Mouse (Mus musculus) left cerebral cortex, postnatal 14 days (tissue): ENCODE results near the gene Slc12a7. TPM values are rescaled to one million over a fixed set of nuclear protein-coding genes. Genes with fewer than 3 reads are reported as not detected.
"Not testable (repeated sequence)": the region's sequence is repeated elsewhere in the genome, so short reads cannot be mapped to it uniquely, and the experiment has no call there.

Experiments used
- DNase-seq, 2 experiments: peaks; one replicate each; pipeline ENCODE4 v3.0.0; 2021 to 2022; ENCODE audit warnings: low spot score in 2 of 2, mixed read lengths in 1 of 2
- intact Hi-C: fragments of 180-260 bp; cut with DNase I; formaldehyde crosslinking; loops from one replicate; pipeline ENCODE4 v1.15.1; 2025
- long read RNA-seq, 2 experiments: library from polyadenylated mRNA; stranded (forward); transcript quantifications; one replicate each; pipeline ENCODE4 v2.0.0; 2021
- total RNA-seq, 2 experiments: library from RNA; stranded (reverse); gene quantifications; 2 replicates each; pipeline ENCODE4 v1.2.3; 2021

Slc12a7 gene
- 1 to 10 TPM; 4.9 to 5.4 TPM for total RNA-seq
- long read RNA-seq, experiment 1, full-length matches to known transcripts, result 1 of 4 reads
- long read RNA-seq, experiment 1, partial matches to known transcripts, result 1 of 4 reads
- long read RNA-seq, experiment 1, other reads (novel, unspliced or antisense), result 2 of 4 reads
- long read RNA-seq, experiment 2, full-length matches to known transcripts, result 1 of 5 reads
- long read RNA-seq, experiment 2, partial matches to known transcripts, result 0 of 5 reads
- long read RNA-seq, experiment 2, other reads (novel, unspliced or antisense), result 4 of 5 reads

DNA sequence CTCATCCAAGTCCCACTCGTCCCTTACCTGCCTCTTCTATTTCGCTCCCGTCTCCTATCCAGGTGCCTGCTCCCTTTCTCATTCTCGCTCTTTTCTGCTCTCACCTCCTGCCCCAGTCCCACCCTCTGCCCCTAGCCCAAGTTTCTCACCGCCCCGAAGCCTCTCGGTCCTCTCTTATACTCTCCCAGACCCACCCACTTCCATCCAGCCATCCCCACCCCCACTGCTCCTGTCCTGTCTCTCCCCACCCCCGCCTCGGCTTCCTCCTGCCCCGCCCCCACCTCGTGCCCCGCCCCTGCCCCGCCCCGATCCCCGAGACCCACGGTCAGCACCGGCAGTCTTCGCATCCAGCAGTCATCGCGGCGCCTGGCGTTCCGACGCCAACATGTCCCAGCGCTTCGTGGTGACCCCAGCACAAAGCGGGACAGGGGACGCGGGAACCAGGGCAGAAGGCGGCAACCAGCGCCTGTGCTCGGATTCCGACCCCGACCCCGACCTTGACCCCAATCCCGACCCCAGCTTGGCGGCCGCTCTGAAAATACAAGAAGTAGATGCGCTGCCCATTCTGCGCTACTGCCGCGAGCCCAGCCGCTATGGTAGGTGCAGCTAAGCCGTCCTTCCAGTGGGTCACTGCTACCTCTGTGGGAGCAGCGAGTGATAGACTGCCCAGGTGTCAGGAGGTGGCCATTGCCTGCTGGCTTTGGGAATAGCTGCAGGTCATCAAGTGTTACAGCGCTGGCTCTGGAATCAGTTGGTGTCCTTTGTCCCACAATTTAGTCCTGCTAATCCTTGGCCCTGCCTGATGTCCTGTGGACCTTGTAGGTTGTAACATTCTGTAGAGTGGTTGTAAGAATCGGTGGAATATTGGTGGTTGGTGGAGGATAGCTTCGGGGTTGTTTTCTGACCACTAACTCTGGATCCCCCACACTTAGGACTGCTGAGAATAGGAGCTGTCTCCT lies at the start of gene Slc12a7:
Slc12a7 (plus strand) TSS at position 353 of the 959 bp plus-strand sequence.
- DNase-seq, result no peak
- intact Hi-C loops, result no loop called here

DNA sequence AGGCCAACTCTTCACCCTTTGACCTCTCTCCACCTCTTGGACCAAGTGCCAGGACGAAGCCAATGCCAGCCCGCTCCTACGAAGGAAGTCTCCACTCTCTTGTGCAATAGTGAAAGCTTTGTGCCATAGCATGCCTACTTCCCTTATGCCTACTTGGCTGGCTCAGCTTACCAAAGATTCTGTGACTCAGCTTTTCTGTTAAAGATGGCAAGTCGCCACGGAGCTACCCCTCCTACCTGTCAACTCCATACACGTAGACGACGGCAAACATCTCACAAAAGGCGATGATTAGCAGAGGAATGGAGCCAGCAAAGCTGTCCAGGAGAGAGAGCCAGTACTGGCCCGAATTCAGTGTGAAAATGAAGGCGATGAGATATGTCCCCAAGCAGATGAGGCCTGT lies 49.2 kb upstream of the Slc12a7 start:
- DNase-seq, result peak; percentile 15 to 41
- intact Hi-C loops, result no loop called here

DNA sequence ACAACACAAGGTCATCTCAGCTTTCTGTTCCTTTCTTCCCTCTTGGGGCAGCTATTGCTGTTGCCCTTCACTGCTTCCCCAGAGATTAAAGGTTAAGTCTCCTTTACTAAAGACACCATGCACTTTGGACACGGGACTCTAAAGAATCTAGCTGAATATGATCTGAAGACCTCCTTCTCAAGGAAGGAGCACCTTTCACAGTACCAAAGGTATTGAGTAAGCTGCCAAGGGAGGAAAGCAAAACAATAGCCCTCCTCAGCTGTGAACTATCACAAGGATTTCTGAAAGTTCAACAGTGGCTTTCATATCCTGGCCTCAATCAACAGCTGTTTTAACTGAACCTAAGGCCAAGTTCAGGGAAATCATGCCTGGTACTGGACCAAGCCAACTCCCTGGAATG lies 48.5 kb upstream of the Slc12a7 start:
- intact Hi-C loops, result no loop called here
- no peak for DNase-seq

DNA sequence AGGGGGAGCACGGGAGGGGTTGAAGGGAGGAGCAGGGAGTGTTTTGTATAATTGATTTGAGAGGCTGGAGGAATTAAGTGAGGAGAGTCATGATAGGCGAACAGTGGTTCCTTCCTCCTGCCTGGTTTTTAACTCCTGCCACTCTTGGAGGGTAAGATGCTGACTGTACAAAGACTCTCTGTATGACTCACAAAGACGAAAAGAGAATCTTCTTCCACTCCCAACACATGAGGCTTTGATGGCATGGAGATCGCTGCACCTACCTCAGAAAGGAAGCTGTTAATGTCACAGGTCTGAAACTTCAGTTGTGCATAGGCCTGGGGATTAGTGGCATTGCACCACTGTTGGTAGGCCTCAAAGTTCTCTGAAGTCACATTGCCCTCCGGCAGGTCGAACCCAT lies 47.4 kb upstream of the Slc12a7 start:
- no peak for DNase-seq
- intact Hi-C loops, result no loop called here

DNA sequence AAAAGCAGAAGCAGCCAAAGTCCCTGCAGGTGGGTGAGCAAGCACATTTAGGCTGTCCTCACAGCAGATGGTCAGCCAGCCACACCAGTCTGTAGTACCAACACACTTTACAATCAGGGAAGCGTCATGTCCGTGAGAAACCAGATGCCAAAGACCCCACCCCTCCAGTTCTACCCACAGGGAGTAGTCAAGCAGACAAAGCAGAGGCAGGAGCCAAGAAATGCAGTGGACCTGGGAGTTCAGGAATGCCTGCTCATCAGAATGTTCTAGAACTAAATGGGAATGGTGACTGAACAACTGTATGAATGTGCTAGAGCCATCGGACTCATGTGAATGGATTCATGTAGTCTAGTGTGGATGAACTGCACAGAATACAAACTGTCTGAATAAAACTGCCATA lies 45.3 kb upstream of the Slc12a7 start:
- DNase-seq, result no peak
- intact Hi-C loops, result no loop called here

DNA sequence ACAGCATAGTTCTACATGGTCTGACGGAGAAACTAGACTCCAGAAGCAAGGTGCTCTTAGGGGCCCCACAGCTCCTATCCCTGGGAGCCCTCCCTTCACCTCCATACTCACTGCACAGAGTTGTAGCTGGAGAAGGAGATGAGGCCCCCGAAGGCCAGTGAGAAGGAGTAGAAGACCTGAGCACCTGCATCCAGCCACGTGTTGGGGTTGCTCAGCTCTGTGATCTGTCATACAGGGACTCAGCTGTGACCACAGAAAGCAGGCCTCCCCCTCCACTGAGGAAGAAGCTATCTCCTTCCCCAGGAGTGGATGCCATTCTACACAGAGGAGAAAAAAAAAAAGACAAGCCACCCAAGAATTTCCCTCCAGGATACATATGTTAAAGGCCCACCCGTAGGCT lies 44.0 kb upstream of the Slc12a7 start:
- DNase-seq, result no peak
- intact Hi-C loops, result no loop called here

DNA sequence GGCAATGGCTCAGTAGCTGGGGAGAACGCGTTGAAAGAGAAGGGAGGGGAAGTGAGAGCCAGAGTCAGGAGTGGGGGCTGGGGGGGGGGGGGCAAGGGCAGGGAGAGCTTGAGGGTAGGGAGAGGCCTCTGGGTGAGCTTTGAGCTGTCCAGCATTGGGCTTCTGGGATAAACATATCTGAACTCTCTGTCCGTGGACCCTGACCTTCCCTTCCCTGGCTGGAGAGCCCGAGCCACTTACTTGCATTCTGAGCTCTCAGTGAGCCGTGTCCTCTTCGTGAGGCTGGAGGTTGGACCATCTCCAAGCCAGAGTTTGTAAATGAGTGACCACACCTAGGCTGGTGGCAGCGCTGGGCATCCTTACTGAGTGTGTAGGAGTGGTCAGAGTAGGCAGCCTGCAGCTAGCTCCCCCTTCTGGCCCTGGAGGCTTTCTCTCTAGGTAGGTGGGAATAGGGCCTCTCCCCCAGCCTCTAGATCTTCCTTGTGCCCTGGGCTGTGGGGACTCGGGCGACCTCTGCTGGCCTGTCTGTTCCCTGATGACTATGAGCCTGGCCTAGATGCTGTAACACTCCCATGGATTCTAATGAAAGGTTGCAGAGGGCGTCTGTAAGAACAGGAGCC lies 40.5 kb upstream of the Slc12a7 start:
- intact Hi-C loops, result loop anchor here (2.0 to 10.0 kb wide), 2 partner anchors 46 to 178 kb away; no protein-coding TSS in a partner anchor
- peak; percentile 53 for DNase-seq

DNA sequence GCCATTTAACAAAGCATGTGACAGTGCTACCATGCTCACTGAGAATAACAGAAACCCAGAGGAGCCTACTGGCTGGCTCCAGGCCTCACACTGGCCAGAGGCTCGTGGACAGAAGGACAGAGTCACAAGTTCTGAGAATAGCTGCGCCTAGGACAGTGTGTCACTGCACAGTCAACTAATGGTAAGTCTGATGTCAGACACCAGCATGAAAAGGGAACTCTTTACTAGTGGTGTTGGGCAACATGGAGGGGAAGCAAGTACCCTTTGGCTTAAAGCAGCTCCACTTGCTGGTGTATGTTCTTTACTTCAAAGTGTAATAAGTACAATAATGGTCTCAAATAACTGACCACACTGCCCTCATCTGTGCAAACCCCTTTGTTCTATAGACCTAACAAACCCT lies 39.6 kb upstream of the Slc12a7 start:
- DNase-seq, result no peak
- intact Hi-C loops, result loop anchor here (2.0 to 10.0 kb wide), 2 partner anchors 47 to 179 kb away; no protein-coding TSS in a partner anchor

DNA sequence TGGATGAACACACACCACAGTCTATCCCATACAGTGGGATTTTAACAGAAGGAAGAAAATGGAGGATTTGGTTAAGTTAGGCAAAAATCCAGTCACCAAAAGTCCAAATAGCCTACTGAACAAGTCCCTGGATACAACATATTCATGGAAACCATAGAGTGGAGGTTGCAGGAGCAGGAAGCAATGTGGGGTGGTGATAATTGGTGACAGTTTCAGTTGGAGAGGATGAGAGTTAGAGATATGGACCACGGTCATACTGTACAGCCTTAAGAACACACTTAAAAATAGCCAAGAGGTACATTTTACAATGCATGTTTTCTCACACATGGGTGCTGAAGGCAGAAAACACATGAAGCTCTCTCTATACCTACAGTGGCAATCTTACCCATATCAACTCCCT lies 37.9 kb upstream of the Slc12a7 start:
- intact Hi-C loops, result loop anchor here (10.0 kb wide), 1 partner anchor 180 kb away; no protein-coding TSS in a partner anchor
- no peak for DNase-seq

DNA sequence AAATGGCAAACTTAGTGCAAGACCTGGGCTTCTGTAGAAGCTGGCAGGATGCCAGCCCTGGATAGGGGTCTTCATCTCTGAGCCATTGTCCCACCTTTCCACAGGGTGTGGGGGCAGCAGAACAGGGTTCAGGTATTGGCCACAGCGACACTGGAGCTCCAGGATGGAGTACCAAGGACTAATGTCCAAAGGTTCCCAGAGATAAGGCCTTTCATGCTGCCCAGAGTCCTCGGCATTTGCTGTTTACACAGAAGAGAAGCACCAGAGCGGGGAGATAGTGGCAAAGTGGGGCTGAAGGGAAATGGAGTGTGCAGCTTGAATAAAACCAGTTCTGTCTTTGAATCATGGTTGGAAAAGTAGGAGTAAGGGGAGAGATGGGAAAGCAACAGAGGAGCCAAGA lies 36.4 kb upstream of the Slc12a7 start:
- DNase-seq, result no peak
- intact Hi-C loops, result loop anchor here (10.0 kb wide), 1 partner anchor 182 kb away; no protein-coding TSS in a partner anchor

DNA sequence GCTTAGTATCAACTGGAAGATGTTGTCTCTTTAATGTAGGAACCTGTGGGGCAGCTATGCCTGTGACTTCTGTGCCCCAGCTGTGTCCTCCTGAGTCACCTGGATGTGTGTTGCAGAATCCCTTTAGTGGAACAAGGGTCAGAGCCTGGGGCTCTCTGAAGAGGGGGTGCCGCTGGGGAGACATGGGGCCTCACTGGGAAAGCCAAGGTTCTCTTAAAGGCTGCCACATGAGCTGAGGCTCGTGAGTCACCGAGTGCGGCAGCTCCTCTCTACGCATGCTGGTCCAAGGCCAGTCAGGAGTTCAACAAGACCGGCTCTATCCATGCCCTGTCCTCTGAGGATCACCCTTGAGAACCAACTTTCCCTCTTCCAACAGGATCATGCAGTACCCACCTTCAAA lies 33.2 kb upstream of the Slc12a7 start:
- no peak for DNase-seq
- intact Hi-C loops, result loop anchor here (10.0 kb wide), 1 partner anchor 185 kb away; no protein-coding TSS in a partner anchor

DNA sequence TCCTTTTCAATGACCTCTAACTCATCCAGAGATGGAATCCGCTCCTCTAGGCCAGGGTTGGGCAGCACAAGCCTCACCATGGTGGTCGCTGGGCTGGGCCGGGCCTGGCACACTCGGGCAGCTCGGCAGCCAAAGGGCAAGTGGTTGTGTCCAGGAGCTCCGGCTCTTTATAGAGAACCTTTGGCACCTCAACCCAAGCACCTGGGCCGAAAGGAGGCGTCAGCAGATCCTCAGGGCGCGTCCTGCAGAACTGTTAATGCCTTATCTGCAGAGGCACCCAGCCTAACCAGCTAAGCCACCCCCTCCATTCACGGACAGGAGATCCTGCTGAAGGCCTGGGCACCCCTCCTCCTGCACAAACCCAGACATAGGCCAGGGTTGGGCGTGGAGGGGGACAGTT lies 32.3 kb upstream of the Slc12a7 start:
- DNase-seq, result no peak
- intact Hi-C loops, result no loop called here

DNA sequence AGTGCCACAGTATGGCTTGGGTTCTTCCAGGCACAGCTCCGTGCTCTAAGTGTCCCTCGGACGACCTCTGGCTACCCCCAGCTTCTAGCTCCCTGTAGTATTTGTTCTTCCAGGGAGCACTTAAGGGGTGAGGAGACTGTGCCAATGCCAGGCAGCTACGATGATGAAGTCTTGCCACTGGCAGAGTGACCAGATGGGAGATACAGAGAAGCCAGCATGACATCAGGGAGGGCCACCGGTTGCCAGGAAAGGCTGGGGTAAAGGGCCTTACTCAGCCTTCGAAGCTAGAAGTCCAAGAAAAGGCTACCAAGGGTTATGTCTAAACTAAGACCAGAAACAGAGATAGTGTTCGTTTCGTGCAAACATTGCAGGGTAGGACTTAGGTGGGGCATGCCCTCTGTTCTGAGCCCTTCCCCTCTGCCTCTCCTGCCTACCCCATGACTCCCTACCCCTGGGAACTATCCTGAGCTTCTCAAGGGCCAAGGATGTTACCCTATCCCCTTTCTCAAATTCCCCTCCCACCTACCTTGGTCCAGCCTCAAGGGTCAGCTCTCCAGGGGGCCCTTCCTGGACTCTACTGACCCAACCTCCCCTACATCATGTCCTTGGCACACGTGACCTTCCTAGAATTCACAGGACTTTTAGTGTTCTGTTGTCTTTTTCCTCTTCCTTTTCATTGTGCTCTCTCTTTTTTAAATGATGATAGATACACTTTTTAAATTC lies 31.6 kb upstream of the Slc12a7 start:
- DNase-seq, result no peak
- intact Hi-C loops, result no loop called here

DNA sequence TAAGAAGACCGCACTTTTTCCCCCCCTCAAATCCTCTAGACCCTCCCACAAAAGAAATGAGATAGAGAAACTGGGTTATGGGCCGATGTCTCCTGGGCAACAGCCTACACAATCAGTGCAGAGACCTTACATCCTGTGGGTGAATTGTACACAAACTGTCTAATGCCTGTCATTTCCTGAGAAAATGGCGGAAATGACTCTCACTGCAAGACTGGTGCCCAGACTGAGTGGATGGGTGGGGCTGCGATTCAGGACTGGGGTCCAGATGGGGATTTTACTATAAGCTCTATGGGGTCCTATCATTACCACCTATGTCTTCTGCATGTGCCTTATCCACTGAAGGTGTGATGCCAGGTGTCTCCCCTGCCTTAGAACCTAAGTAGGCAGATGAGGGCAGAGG lies 30.1 kb upstream of the Slc12a7 start:
- intact Hi-C loops, result no loop called here
- DNase-seq, result no peak

DNA sequence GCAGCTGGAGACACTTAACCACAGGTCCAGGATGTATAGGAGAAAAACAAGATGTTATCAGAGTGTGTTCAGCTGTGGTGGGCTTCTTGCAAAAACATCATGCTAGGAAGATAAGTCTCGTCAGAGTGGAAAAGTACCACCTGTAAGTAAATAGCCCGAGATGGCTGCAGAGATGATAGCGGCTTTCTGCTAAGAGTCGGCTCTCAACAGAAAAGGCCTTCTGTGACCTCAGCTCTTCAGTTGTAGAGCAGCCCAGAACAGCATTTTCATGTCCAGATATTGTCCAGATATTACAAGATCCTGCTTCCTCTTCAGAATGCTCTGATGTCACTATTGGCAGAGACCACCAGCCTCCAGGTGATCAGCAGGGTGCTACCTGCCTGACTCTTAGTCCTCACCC lies 29.4 kb upstream of the Slc12a7 start:
- intact Hi-C loops, DNase-seq: not testable (repeated sequence)

DNA sequence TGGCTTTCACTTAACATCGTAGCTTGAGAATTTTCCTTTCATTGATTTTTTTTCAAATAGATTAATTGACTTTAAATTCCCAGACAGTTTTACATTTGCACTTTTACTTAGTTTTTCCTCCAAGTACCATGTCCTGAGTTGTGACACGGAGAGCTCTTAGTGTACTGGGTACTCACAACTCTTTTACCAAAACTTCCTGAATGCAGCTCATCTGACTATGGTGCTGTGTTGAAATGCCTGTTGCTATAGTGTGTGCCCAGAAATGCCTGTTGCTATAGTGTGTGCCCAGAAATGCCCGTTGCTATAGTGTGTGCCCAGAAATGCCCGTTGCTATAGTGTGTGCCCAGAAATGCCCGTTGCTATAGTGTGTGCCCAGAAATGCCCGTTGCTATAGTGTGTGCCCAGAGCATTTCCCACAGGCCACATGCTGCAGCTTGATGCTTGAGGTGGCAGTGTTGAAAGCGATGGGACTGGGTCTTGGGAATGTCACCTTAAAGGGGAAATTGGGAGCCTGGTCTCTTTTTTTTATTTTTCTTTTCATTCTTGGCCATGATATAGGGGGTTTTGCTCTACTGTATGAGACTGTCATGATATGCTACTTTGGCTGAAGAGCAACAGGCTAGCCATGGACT lies 28.1 kb upstream of the Slc12a7 start, which contains the start of gene Slc6a19:
Slc6a19 (minus strand) TSS at position 172 of the 632 bp plus-strand sequence.
- no peak for DNase-seq
- intact Hi-C loops, result no loop called here

DNA sequence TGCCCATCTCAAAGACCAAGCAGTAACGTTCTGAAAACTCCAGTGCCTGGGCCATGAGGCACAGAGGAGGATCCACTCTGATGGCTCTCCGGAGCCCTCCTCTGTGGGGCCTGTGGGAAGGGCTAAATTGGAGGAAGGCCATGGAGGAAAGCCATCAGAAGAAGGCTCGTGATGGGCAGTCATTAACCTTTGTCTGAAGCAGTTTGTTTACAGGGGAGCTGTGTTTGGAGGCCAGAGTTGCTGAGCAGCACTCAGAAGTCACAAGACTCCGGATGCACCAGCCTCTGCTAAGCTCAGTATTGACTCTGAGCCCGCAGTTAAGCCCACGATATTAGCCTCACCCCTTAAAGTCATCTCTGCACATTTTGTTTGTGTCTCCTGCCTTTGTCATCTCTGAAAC lies 23.4 kb upstream of the Slc12a7 start:
- intact Hi-C loops, result no loop called here
- DNase-seq, result no peak

DNA sequence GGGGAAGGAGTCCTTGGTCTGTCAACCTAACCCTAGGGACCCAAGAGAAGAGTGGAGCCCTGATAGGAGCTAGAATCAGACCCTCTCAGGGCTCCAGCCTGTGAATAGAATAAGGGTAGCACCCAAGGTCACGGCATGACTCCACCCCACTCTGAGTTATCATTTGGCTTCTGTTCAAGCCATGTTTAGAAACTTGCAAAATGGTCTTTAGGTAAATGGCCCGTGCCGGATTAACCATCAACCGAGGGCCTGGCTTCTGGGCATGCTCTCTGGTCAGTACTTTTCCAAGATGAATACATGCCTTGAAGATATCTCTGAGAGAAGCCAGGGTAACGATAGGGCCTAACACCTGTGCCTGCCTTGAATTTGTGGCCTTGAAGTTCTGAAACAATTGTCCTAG lies 21.7 kb upstream of the Slc12a7 start:
- no peak for DNase-seq
- intact Hi-C loops, result loop anchor here (5.0 to 10.0 kb wide), 3 partner anchors 64 to 584 kb away; partner anchors contain the start of gene Ahrr

DNA sequence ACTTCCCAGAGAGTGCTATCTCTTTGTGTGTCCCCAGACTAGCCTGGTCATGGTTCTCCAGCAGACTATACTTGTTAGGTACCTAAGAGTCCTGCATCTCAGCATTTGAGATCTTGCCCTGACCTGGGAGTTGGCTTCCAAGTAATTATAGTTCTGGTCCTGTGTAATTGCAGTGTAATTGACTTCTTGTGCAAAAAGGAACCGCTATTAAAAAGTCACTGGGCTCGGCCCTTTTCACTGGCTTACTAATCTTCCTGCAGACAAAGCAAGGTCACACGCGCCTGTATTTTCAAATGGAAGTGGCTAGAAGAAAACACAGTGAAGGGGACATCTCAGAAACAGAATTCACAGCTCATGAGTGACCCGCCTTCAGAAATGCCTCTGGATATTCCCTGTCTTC lies 21.1 kb upstream of the Slc12a7 start:
- DNase-seq, result no peak
- intact Hi-C loops, result loop anchor here (5.0 to 10.0 kb wide), 3 partner anchors 65 to 583 kb away; partner anchors contain the start of gene Ahrr
